In the genomic region with DNA sequence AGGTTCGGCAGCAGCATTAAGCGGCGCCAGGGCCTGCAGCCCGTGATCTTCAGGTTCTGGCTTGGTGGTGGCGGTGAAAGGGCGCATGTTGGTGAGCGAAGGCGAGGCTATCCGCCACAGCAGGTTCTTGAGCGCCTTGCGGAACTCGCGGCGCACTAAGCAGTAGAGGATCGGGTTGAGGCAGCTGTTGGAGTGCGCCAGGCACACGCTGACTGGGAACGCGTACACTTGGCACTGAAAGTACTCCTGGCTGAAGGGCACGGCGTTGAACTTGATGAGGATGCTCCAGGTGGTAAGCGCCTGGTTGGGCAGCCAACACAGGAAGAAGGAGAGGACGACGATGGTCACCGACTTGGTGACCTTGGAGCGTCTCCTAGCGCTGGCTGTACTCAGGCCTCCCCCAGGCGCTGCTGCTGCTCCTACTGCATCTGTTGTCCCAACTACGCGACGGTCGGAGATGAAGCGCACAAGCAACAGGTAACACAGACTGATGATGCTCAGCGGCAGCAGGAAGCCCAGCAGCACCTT, we compare ENCODE assay signal across 8 mouse cellular contexts. TPM values are rescaled to one million over a fixed set of nuclear protein-coding genes. Genes with fewer than 3 reads are reported as not detected.
DNase-seq lines count a peak whose midpoint lies in the region; ATAC-seq lines count a peak whose summit lies in the region.

No protein-coding gene starts in this region.

- no peaks in the 10 kb centered on the region for H3K9me3 ChIP-seq in heart, embryonic 16.5 days (replicated peaks; ENCODE audit: control insufficient read depth, low read length)
- H3K9me3 ChIP-seq in forebrain, embryonic 16.5 days (ENCODE audit: control insufficient read depth, low read length) = no peaks in the 10 kb centered on the region
- no peaks in the 10 kb centered on the region for H3K9me3 ChIP-seq in midbrain, embryonic 10.5 days (replicated peaks)

- intact Hi-C loops in heart, postnatal 25 days (cut with DNase I) = loop anchor here (5.0 kb wide), 1 partner anchor 114 kb away; no protein-coding TSS in a partner anchor

- ATAC-seq in heart, embryonic 16.5 days (replicated peaks; ENCODE audit: extremely low read depth, insufficient read depth, low FRiP score) = no peak
- ATAC-seq in forebrain, embryonic 16.5 days = peak; percentile 62

- H3K4me2 ChIP-seq in heart, embryonic 16.5 days (ENCODE audit: low read depth, low read length) = peak overlapping the region; percentile 69
- H3K4me2 ChIP-seq in forebrain, embryonic 16.5 days (ENCODE audit: low read length) = peak overlapping the region; percentile 62

- WGBS in heart, embryonic 16.5 days = 5% methylated on average over 34 of the region's 34 CpGs
- WGBS in forebrain, embryonic 16.5 days = 4% methylated on average over 34 of the region's 34 CpGs
- WGBS in midbrain, embryonic 10.5 days = 7% methylated on average over 34 of the region's 34 CpGs

- no peak overlapping the region for H3K9ac ChIP-seq in heart, embryonic 16.5 days (ENCODE audit: low read length)
- no peak overlapping the region for H3K9ac ChIP-seq in forebrain, embryonic 16.5 days (replicated peaks; ENCODE audit: low read depth, low read length)

- no peak for DNase-seq in heart, postnatal 25 days (ENCODE audit: low spot score)
- peak; percentile 32 for DNase-seq in R1 (ENCODE audit: low read depth, low spot score)
- peak; percentile 31 for DNase-seq in midbrain, embryonic 10.5 days (ENCODE audit: low spot score)
- DNase-seq in urinary bladder, postnatal 10 days (ENCODE audit: low spot score) = no peak
- no peak for DNase-seq in frontal cortex, postnatal 36 days (ENCODE audit: low spot score in 2 of 2)
- no peak for DNase-seq in layer of hippocampus, adult 18-20 months (ENCODE audit: low spot score in 2 of 2)

- no peaks in the 10 kb centered on the region for H3K36me3 ChIP-seq in heart, embryonic 16.5 days (ENCODE audit: control insufficient read depth, insufficient read depth)
- no peaks in the 10 kb centered on the region for H3K36me3 ChIP-seq in forebrain, embryonic 16.5 days (ENCODE audit: control insufficient read depth, insufficient read depth)
- no peaks in the 10 kb centered on the region for H3K36me3 ChIP-seq in midbrain, embryonic 10.5 days

- H3K27me3 ChIP-seq in heart, embryonic 16.5 days (ENCODE audit: control insufficient read depth, insufficient read depth, low read length) = peaks cover 47% of the 10 kb centered on the region
- peaks cover 38% of the 10 kb centered on the region for H3K27me3 ChIP-seq in forebrain, embryonic 16.5 days (replicated peaks; ENCODE audit: control insufficient read depth, insufficient read depth, low read length)
- peaks cover 70% of the 10 kb centered on the region for H3K27me3 ChIP-seq in midbrain, embryonic 10.5 days (ENCODE audit: low read depth, poor library complexity, severe bottlenecking)

- H3K4me1 ChIP-seq in heart, embryonic 16.5 days (ENCODE audit: control insufficient read depth, insufficient read depth, low read length) = peaks cover 8% of the 10 kb centered on the region; the same call in 1 of the 2 replicates
- peaks cover 16% of the 10 kb centered on the region for H3K4me1 ChIP-seq in forebrain, embryonic 16.5 days (replicated peaks; ENCODE audit: control insufficient read depth, insufficient read depth, low read length)
- peaks cover 32% of the 10 kb centered on the region for H3K4me1 ChIP-seq in midbrain, embryonic 10.5 days

- no peak overlapping the region for H3K27ac ChIP-seq in heart, embryonic 16.5 days (ENCODE audit: low read length)
- no peak overlapping the region for H3K27ac ChIP-seq in forebrain, embryonic 16.5 days (ENCODE audit: low read length)
- no peak overlapping the region for H3K27ac ChIP-seq in midbrain, embryonic 10.5 days (replicated peaks)

- H3K4me3 ChIP-seq in heart, embryonic 16.5 days (ENCODE audit: low read length) = peak overlapping the region; percentile 53
- peak overlapping the region; percentile 32 for H3K4me3 ChIP-seq in forebrain, embryonic 16.5 days (replicated peaks; ENCODE audit: low read length)
- H3K4me3 ChIP-seq in midbrain, embryonic 10.5 days = peak overlapping the region; percentile 53

RNA-seq across cellular contexts. Expression of gene Rxfp3, which starts 1.8 kb away (rescaled TPM):
- 0.05 TPM in 2 replicates for polyA plus RNA-seq in heart, embryonic 16.5 days (2015; fragmentation: Nextera tagmentation; extraction: Ambion mirVana)
- total RNA-seq in heart, postnatal 25 days (2021) = under 1 TPM in 1 of 2 experiments, not detected in 1; 0.08 TPM
- polyA plus RNA-seq in forebrain, embryonic 16.5 days (2015; fragmentation: Nextera tagmentation; extraction: Ambion mirVana) = 2.0 and 2.8 TPM in 2 replicates
- 0.33 and 0.82 TPM in 2 replicates for polyA plus RNA-seq in midbrain, embryonic 10.5 days (2016; fragmentation: Nextera tagmentation; extraction: Ambion mirVana)
- 1 to 10 TPM; 5.5 to 5.9 TPM for total RNA-seq in layer of hippocampus, adult 18-20 months (2021)

RNA-seq across cellular contexts. Expression of gene Adamts12, which starts 28.6 kb away (rescaled TPM):
- 1.9 and 2.0 TPM in 2 replicates for polyA plus RNA-seq in heart, embryonic 16.5 days (2015; fragmentation: Nextera tagmentation; extraction: Ambion mirVana)
- 1 to 10 TPM; 6.8 to 7.1 TPM for total RNA-seq in heart, postnatal 25 days (2021)
- 0.84 and 1.1 TPM in 2 replicates for polyA plus RNA-seq in forebrain, embryonic 16.5 days (2015; fragmentation: Nextera tagmentation; extraction: Ambion mirVana)
- polyA plus RNA-seq in midbrain, embryonic 10.5 days (2016; fragmentation: Nextera tagmentation; extraction: Ambion mirVana) = 1.7 and 2.0 TPM in 2 replicates
- under 1 TPM; 0.30 to 0.43 TPM for total RNA-seq in layer of hippocampus, adult 18-20 months (2021)

RNA-seq across cellular contexts. Expression of gene Slc45a2, which starts 35.5 kb away (rescaled TPM):
- polyA plus RNA-seq in heart, embryonic 16.5 days (2015; fragmentation: Nextera tagmentation; extraction: Ambion mirVana) = 0.05 TPM in 1 of 2 replicates, not detected in the other
- not detected for total RNA-seq in heart, postnatal 25 days (2021)
- polyA plus RNA-seq in forebrain, embryonic 16.5 days (2015; fragmentation: Nextera tagmentation; extraction: Ambion mirVana) = 0.06 TPM in 1 of 2 replicates, not detected in the other
- polyA plus RNA-seq in midbrain, embryonic 10.5 days (2016; fragmentation: Nextera tagmentation; extraction: Ambion mirVana) = 0.12 and 0.16 TPM in 2 replicates
- not detected for total RNA-seq in layer of hippocampus, adult 18-20 months (2021)

RNA-seq across cellular contexts. Expression of gene Amacr, which starts 54.5 kb away (rescaled TPM):
- polyA plus RNA-seq in heart, embryonic 16.5 days (2015; fragmentation: Nextera tagmentation; extraction: Ambion mirVana) = 15.4 and 22.9 TPM in 2 replicates
- 10 to 100 TPM; 31.2 to 32.7 TPM for total RNA-seq in heart, postnatal 25 days (2021)
- 8.2 and 8.5 TPM in 2 replicates for polyA plus RNA-seq in forebrain, embryonic 16.5 days (2015; fragmentation: Nextera tagmentation; extraction: Ambion mirVana)
- 12.9 and 13.0 TPM in 2 replicates for polyA plus RNA-seq in midbrain, embryonic 10.5 days (2016; fragmentation: Nextera tagmentation; extraction: Ambion mirVana)
- total RNA-seq in layer of hippocampus, adult 18-20 months (2021) = 10 to 100 TPM; 13.2 TPM

Comparison
In these comparisons a context has a peak if more than half of its experiments do, and no peak if none do; other contexts are left out.
1. DNase-seq: peak in R1 (single experiment) and midbrain, embryonic 10.5 days (single experiment); none in heart, postnatal 25 days (single experiment), urinary bladder, postnatal 10 days (single experiment), frontal cortex, postnatal 36 days (0 of 2) and layer of hippocampus, adult 18-20 months (0 of 2).
2. Peak in every context shown above with its lines, with median percentiles within 50 percentile points of each other: H3K4me3 ChIP-seq.